Mouse (Mus musculus) limb, embryonic 10.5 days (tissue): Measurements from ENCODE around the gene Rbm38. TPM values are rescaled to one million over a fixed set of nuclear protein-coding genes. Genes with fewer than 3 reads are reported as not detected.
A peak's percentile ranks its signal among the peaks of the same experiment; 100 is the strongest.

Experiments used
- DNase-seq: peaks from one replicate; pipeline ENCODE4 v3.0.0-alpha.2; 2017; ENCODE audit warnings: low spot score
- H3K27ac ChIP-seq: fragments of 300-500 bp; sonication (generic); 2 replicates; pipeline ENCODE4 v1.5.1; 2016; ENCODE audit warnings: mild to moderate bottlenecking
- H3K27me3 ChIP-seq: fragments of 300-500 bp; sonication (generic); 2 replicates; pipeline ENCODE4 v1.6.1; 2016; ENCODE audit warnings: low read depth, mild to moderate bottlenecking; ENCODE audit not compliant: poor library complexity, severe bottlenecking
- H3K36me3 ChIP-seq: fragments of 300-500 bp; sonication (generic); 2 replicates; pipeline ENCODE4 v1.6.1; 2016; ENCODE audit warnings: mild to moderate bottlenecking, moderate library complexity
- H3K4me1 ChIP-seq: fragments of 300-500 bp; sonication (generic); 2 replicates; pipeline ENCODE4 v1.6.1; 2016
- H3K4me3 ChIP-seq: fragments of 300-500 bp; sonication (generic); 2 replicates; pipeline ENCODE4 v1.5.1; 2016; ENCODE audit warnings: mild to moderate bottlenecking, moderate library complexity
- H3K9me3 ChIP-seq: fragments of 300-500 bp; sonication (generic); replicated peaks from 2 replicates; pipeline ENCODE4 v1.6.1; 2016; ENCODE audit warnings: mild to moderate bottlenecking
- WGBS: fragments of 180-500 bp; shearing (Covaris S2); methylation state at CpG from one replicate; pipeline ENCODE4 v1.1.7; 2016; 5-methylcytosine and 5-hydroxymethylcytosine counted together
- polyA plus RNA-seq: library from polyadenylated mRNA; unstranded; fragments of >200 nt; fragmentation: Nextera tagmentation; extraction: Ambion mirVana; gene quantifications from 2 replicates; pipeline ENCODE4 v1.2.1, GENCODE M21; 2016

Gene Rbm38
- polyA plus RNA-seq, 1 experiment from 2014 or later: 74.1 TPM

GRCm38 (mm10) chr2:173056303-173056881 is 36.1 kb downstream of the Rbm38 start:
- 80% methylated on average over 10 of the region's 10 CpGs for whole genome bisulfite sequencing
- peaks cover 33% of the 10 kb centered on the region for H3K4me1 ChIP-seq
- H3K36me3 ChIP-seq: no peaks in the 10 kb centered on the region
- DNase-seq: no peak
- H3K4me3 ChIP-seq: no peak overlapping the region
- no peaks in the 10 kb centered on the region for H3K9me3 ChIP-seq
- H3K27me3 ChIP-seq: no peaks in the 10 kb centered on the region
- no peak overlapping the region for H3K27ac ChIP-seq

- Histone ChIP-seq H3K27ac (no peak overlapping the region), H3K9me3 (no peaks in the 10 kb centered on the region), H3K36me3 (no peaks in the 10 kb centered on the region), H3K4me1 (peaks cover 35% of the 10 kb centered on the region), H3K27me3 (no peaks in the 10 kb centered on the region), H3K4me3 (no peak overlapping the region)
- DNase-seq: no peak
- WGBS: 77% methylated on average over 11 of the region's 11 CpGs
Observed at GRCm38 (mm10) chr2:173056882-173057315, 36.6 kb downstream of the Rbm38 start.

GRCm38 (mm10) chr2:173057623-173058022 is 37.3 kb downstream of the Rbm38 start:
- Histone ChIP-seq H3K4me3 (no peak overlapping the region), H3K9me3 (no peaks in the 10 kb centered on the region), H3K27ac (0 out of 2 replicates have a peak overlapping the region, but pooled peaks have one; percentile 20), H3K36me3 (no peaks in the 10 kb centered on the region), H3K4me1 (peaks cover 41% of the 10 kb centered on the region), H3K27me3 (no peaks in the 10 kb centered on the region)
- DNase-seq: no peak
- WGBS: 76% methylated on average over 10 of the region's 10 CpGs

- H3K27ac ChIP-seq: peak overlapping the region; percentile 56; the same call in 1 of the 2 replicates
- H3K4me3 ChIP-seq: no peak overlapping the region
- H3K27me3 ChIP-seq: no peaks in the 10 kb centered on the region
- 65% methylated on average over 11 of the region's 11 CpGs for WGBS
- DNase-seq: no peak
- H3K36me3 ChIP-seq: no peaks in the 10 kb centered on the region
- H3K9me3 ChIP-seq: no peaks in the 10 kb centered on the region
- peaks cover 41% of the 10 kb centered on the region for H3K4me1 ChIP-seq
Observed at GRCm38 (mm10) chr2:173058263-173058662, 38.0 kb downstream of the Rbm38 start.

GRCm38 (mm10) chr2:173060450-173060849 is 40.2 kb downstream of the Rbm38 start:
- no peak for DNase-seq
- no peaks in the 10 kb centered on the region for H3K27me3 ChIP-seq
- no peaks in the 10 kb centered on the region for H3K36me3 ChIP-seq
- peaks cover 41% of the 10 kb centered on the region for H3K4me1 ChIP-seq
- no peaks in the 10 kb centered on the region for H3K9me3 ChIP-seq
- H3K4me3 ChIP-seq: no peak overlapping the region
- 72% methylated on average over 9 of the region's 9 CpGs for WGBS
- no peak overlapping the region; the same call in 1 of the 2 replicates for H3K27ac ChIP-seq

- WGBS: 77% methylated on average over 15 of the region's 15 CpGs
- Histone ChIP-seq H3K27me3 (no peaks in the 10 kb centered on the region), H3K36me3 (no peaks in the 10 kb centered on the region), H3K9me3 (no peaks in the 10 kb centered on the region), H3K27ac (peak overlapping the region; percentile 71), H3K4me1 (peaks cover 39% of the 10 kb centered on the region), H3K4me3 (no peak overlapping the region)
- no peak for DNase-seq
Observed at GRCm38 (mm10) chr2:173061443-173062351, 41.4 kb downstream of the Rbm38 start.

- 90% methylated on average over 1 of the region's 1 CpGs for WGBS
- Histone ChIP-seq H3K27ac (no peak overlapping the region), H3K27me3 (no peaks in the 10 kb centered on the region), H3K4me3 (no peak overlapping the region), H3K36me3 (no peaks in the 10 kb centered on the region), H3K4me1 (peaks cover 28% of the 10 kb centered on the region), H3K9me3 (no peaks in the 10 kb centered on the region)
- no peak for DNase-seq
Observed at GRCm38 (mm10) chr2:173063219-173063618, 42.9 kb downstream of the Rbm38 start.

GRCm38 (mm10) chr2:173064864-173065263 is 44.6 kb downstream of the Rbm38 start:
- WGBS: 100% methylated on average over 2 of the region's 2 CpGs
- Histone ChIP-seq H3K36me3 (no peaks in the 10 kb centered on the region), H3K4me1 (peaks cover 24% of the 10 kb centered on the region), H3K9me3 (no peaks in the 10 kb centered on the region), H3K27ac (no peak overlapping the region), H3K4me3 (no peak overlapping the region), H3K27me3 (no peaks in the 10 kb centered on the region)
- no peak for DNase-seq

GRCm38 (mm10) chr2:173072948-173073347 is 52.6 kb downstream of the Rbm38 start:
- no peaks in the 10 kb centered on the region for H3K36me3 ChIP-seq
- H3K27ac ChIP-seq: no peak overlapping the region
- no peaks in the 10 kb centered on the region for H3K9me3 ChIP-seq
- no peaks in the 10 kb centered on the region for H3K4me1 ChIP-seq
- H3K27me3 ChIP-seq: no peaks in the 10 kb centered on the region
- no peak for DNase-seq
- 93% methylated on average over 7 of the region's 7 CpGs for WGBS
- H3K4me3 ChIP-seq: no peak overlapping the region

GRCm38 (mm10) chr2:173073666-173074065 is 53.4 kb downstream of the Rbm38 start:
- H3K36me3 ChIP-seq: no peaks in the 10 kb centered on the region
- no peaks in the 10 kb centered on the region for H3K9me3 ChIP-seq
- DNase-seq: no peak
- H3K4me1 ChIP-seq: no peaks in the 10 kb centered on the region
- no peaks in the 10 kb centered on the region for H3K27me3 ChIP-seq
- 83% methylated on average over 5 of the region's 5 CpGs for WGBS
- H3K27ac ChIP-seq: no peak overlapping the region
- no peak overlapping the region for H3K4me3 ChIP-seq

GRCm38 (mm10) chr2:173076921-173077320 is 56.6 kb downstream of the Rbm38 start:
- H3K4me1 ChIP-seq: peaks cover 15% of the 10 kb centered on the region
- no peaks in the 10 kb centered on the region for H3K36me3 ChIP-seq
- H3K27ac ChIP-seq: no peak overlapping the region
- no peak for DNase-seq
- WGBS: 87% methylated on average over 9 of the region's 9 CpGs
- no peaks in the 10 kb centered on the region; the same call in 1 of the 2 replicates for H3K27me3 ChIP-seq
- H3K9me3 ChIP-seq: no peaks in the 10 kb centered on the region
- H3K4me3 ChIP-seq: no peak overlapping the region

- DNase-seq: no peak
- H3K9me3 ChIP-seq: no peaks in the 10 kb centered on the region
- H3K4me1 ChIP-seq: peaks cover 26% of the 10 kb centered on the region
- H3K36me3 ChIP-seq: no peaks in the 10 kb centered on the region
- no peak overlapping the region for H3K4me3 ChIP-seq
- H3K27ac ChIP-seq: peak overlapping the region; percentile 26; the same call in 1 of the 2 replicates
- WGBS: 55% methylated on average over 10 of the region's 10 CpGs
- no peaks in the 10 kb centered on the region; the same call in 1 of the 2 replicates for H3K27me3 ChIP-seq
Observed at GRCm38 (mm10) chr2:173079766-173080549, 59.7 kb downstream of the Rbm38 start.
